ENCODE assay signal across 8 mouse cellular contexts in the genomic region with DNA sequence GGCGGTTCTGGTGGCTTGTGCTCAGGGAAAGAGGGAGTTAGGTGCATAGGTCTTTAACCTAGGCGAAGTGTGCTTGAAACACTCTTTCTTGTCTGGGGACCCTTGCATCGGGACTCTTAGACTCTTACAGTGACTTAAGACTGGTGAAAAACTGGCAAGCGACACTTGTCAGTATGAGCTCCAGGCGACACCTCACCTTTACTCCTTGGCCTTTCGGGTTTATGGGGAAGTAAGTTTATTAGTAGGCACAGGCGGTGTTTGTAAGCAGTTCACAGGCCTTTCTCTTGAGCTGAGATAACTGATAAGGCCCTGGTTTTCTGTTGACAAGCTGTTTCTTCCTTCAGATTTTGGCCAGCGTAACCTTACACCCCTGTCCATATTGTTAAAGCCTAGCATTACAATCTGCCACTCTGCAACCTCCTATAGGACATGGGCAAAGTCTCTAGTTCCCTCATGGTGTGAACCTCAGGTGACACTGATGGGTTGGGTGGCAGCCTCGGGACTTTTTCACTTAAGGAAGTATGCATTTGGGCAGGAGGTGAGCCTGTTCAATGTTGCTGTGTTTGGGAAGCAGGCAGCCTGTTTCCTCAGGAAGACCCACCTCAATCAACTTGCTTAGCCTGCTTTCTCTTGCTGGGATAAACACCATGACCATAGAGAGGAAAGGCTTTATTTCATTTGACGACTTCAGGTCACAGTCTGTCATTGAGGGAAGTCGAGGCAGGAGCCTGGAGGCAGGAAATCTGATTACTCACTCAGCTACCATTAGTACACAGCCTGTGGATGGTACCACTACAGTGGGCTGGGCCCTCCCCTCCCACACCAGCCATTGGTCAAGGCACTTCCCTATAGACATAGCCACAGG. TPM values are rescaled to one million over a fixed set of nuclear protein-coding genes. Genes with fewer than 3 reads are reported as not detected.
DNase-seq lines count a peak whose midpoint lies in the region; ATAC-seq and TF ChIP-seq lines count a peak whose summit lies in the region.

No protein-coding gene starts in this region.

- TF ChIP-seq CTCF in cerebellum, adult 2 months (IDR thresholded peaks at IDR 0.05; ENCODE audit: borderline replicate concordance, insufficient read depth, low read depth, low read length), result no peak
- TF ChIP-seq CTCF in ES-Bruce4 (IDR thresholded peaks at IDR 0.05; ENCODE audit: low read depth, low read length), result no peak
- TF ChIP-seq CTCF in lung, postnatal 0 days (IDR thresholded peaks at IDR 0.05), result no peak

- H3K4me2 ChIP-seq in heart, embryonic 14.5 days (ENCODE audit: low read length), result peak overlapping the region; percentile 77
- peak overlapping the region; percentile 83 for H3K4me2 ChIP-seq in lung, postnatal 0 days (replicated peaks; ENCODE audit: low read depth, low read length)

- H3K9me3 ChIP-seq in ES-Bruce4 (replicated peaks; ENCODE audit: control insufficient read depth, insufficient read depth, low read length, poor library complexity, severe bottlenecking), result no peaks in the 10 kb centered on the region
- H3K9me3 ChIP-seq in heart, embryonic 14.5 days (ENCODE audit: control insufficient read depth, low read length), result no peaks in the 10 kb centered on the region
- no peaks in the 10 kb centered on the region for H3K9me3 ChIP-seq in lung, postnatal 0 days (ENCODE audit: low read length)

- H3K36me3 ChIP-seq in ES-Bruce4 (ENCODE audit: control insufficient read depth, insufficient read depth, low read length, poor library complexity, severe bottlenecking), result no peaks in the 10 kb centered on the region
- peaks cover 3% of the 10 kb centered on the region; the same call in 1 of the 2 replicates for H3K36me3 ChIP-seq in heart, embryonic 14.5 days (ENCODE audit: control insufficient read depth, insufficient read depth, low read length)
- H3K36me3 ChIP-seq in lung, postnatal 0 days (ENCODE audit: insufficient read depth, low read length), result no peaks in the 10 kb centered on the region

- H3K4me3 ChIP-seq in cerebellum, adult 2 months (replicated peaks; ENCODE audit: insufficient read depth, low read depth, low read length), result peak overlapping the region; percentile 64
- peak overlapping the region; percentile 79 for H3K4me3 ChIP-seq in ES-Bruce4 (ENCODE audit: low read depth, low read length)
- peak overlapping the region; percentile 62 to 67 for H3K4me3 ChIP-seq in heart, embryonic 14.5 days (ENCODE audit: control insufficient read depth in 1 of 2, insufficient read depth in 1 of 2, low read depth in 1 of 2, low read length in 2 of 2)
- H3K4me3 ChIP-seq in lung, postnatal 0 days (ENCODE audit: low read depth, low read length), result peak overlapping the region; percentile 71

- WGBS in cerebellum, adult 2 months, result 74% methylated on average over 11 of the region's 11 CpGs
- WGBS in heart, embryonic 14.5 days, result 45% methylated on average over 11 of the region's 11 CpGs
- 39% methylated on average over 11 of the region's 11 CpGs for WGBS in lung, postnatal 0 days

- ATAC-seq in heart, embryonic 14.5 days (ENCODE audit: insufficient number of reproducible peaks, insufficient read depth, low FRiP score, low read depth), result no peak
- no peak for ATAC-seq in lung, postnatal 0 days
- no peak for ATAC-seq in cerebellum, adult (ENCODE audit: insufficient number of reproducible peaks, low FRiP score, low TSS enrichment)

- TF ChIP-seq POLR2A in cerebellum, adult 2 months (IDR thresholded peaks at IDR 0.05; ENCODE audit: borderline replicate concordance, insufficient read depth, low read length), result no peak
- TF ChIP-seq POLR2A in ES-Bruce4 (IDR thresholded peaks at IDR 0.05; ENCODE audit: insufficient read depth, low read length), result no peak

- no peak for TF ChIP-seq EP300 in ES-Bruce4 (IDR thresholded peaks at IDR 0.05; ENCODE audit: insufficient read depth, low read depth, low read length)
- TF ChIP-seq EP300 in lung, postnatal 0 days (IDR thresholded peaks at IDR 0.05), result no peak

- no peaks in the 10 kb centered on the region for H3K4me1 ChIP-seq in cerebellum, adult 2 months (ENCODE audit: control insufficient read depth, insufficient read depth, low read length)
- peaks cover 2% of the 10 kb centered on the region for H3K4me1 ChIP-seq in ES-Bruce4 (ENCODE audit: control insufficient read depth, insufficient read depth, low read length)
- H3K4me1 ChIP-seq in heart, embryonic 14.5 days (ENCODE audit: control insufficient read depth in 2 of 2, insufficient read depth in 2 of 2, low read length in 2 of 2), result peaks cover 17 to 23% of the 10 kb centered on the region in 2 experiments
- peaks cover 11% of the 10 kb centered on the region; the same call in 1 of the 2 replicates for H3K4me1 ChIP-seq in lung, postnatal 0 days (ENCODE audit: insufficient read depth, low read depth, low read length)

- no peaks in the 10 kb centered on the region for H3K27me3 ChIP-seq in cerebellum, adult 2 months (ENCODE audit: control insufficient read depth, insufficient read depth, low read length)
- peaks cover 4% of the 10 kb centered on the region; the same call in 1 of the 2 replicates for H3K27me3 ChIP-seq in ES-Bruce4 (ENCODE audit: control insufficient read depth, insufficient read depth, low read length, poor library complexity, severe bottlenecking)
- H3K27me3 ChIP-seq in heart, embryonic 14.5 days (ENCODE audit: control insufficient read depth, insufficient read depth, low read length), result no peaks in the 10 kb centered on the region
- H3K27me3 ChIP-seq in lung, postnatal 0 days (replicated peaks; ENCODE audit: insufficient read depth, low read length), result no peaks in the 10 kb centered on the region

- H3K9ac ChIP-seq in ES-Bruce4 (ENCODE audit: low read depth, poor library complexity, severe bottlenecking), result peak overlapping the region; percentile 94
- peak overlapping the region; percentile 89 for H3K9ac ChIP-seq in heart, embryonic 14.5 days (ENCODE audit: low read length)
- peak overlapping the region; percentile 71 for H3K9ac ChIP-seq in lung, postnatal 0 days (replicated peaks; ENCODE audit: low read depth)

- H3K27ac ChIP-seq in cerebellum, adult 2 months (ENCODE audit: insufficient read depth, low read length), result no peak overlapping the region
- no peak overlapping the region for H3K27ac ChIP-seq in ES-Bruce4 (ENCODE audit: insufficient read depth, low read length)
- H3K27ac ChIP-seq in heart, embryonic 14.5 days (replicated peaks in 1 of 2; ENCODE audit: control insufficient read depth in 1 of 2, insufficient read depth in 1 of 2, low read depth in 2 of 2, low read length in 2 of 2), result peak overlapping the region; percentile 76 to 90
- peak overlapping the region; percentile 95 for H3K27ac ChIP-seq in lung, postnatal 0 days (ENCODE audit: low read length)

- DNase-seq in cerebellum, adult 2 months, result no peak
- DNase-seq in cerebellum, postnatal 25 days, result no peak
- DNase-seq in lung, postnatal 0 days (ENCODE audit: low spot score), result no peak
- no peak for DNase-seq in frontal cortex, postnatal 14 days (ENCODE audit: low spot score in 2 of 2)
- no peak for DNase-seq in adrenal gland, adult 18-20 months (ENCODE audit: low spot score in 2 of 2)

RNA-seq across cellular contexts. Expression of a gene that starts 1.0 kb away (rescaled TPM):
- 2.9 and 3.1 TPM in 2 replicates for polyA plus RNA-seq in cerebellum, adult 2 months (2012; rRNA removed)
- polyA plus RNA-seq in ES-Bruce4 (2011; ENCODE audit: insufficient read depth, insufficient read length, low read depth, missing spikeins), result 17.0 and 19.8 TPM in 2 replicates
- polyA plus RNA-seq in heart, embryonic 14.5 days (2014; fragmentation: Nextera tagmentation; extraction: Ambion mirVana), result 28.6 and 32.3 TPM in 2 replicates
- 21.8 and 25.8 TPM in 2 replicates for polyA plus RNA-seq in lung, postnatal 0 days (2015; fragmentation: Nextera tagmentation; extraction: Ambion mirVana)
- 1 to 10 TPM; 5.5 to 6.1 TPM for total RNA-seq in adrenal gland, adult 18-20 months (2021)

RNA-seq across cellular contexts. Expression of a gene that starts 8.1 kb away (rescaled TPM):
- 0.59 and 0.74 TPM in 2 replicates for polyA plus RNA-seq in cerebellum, adult 2 months (2012; rRNA removed)
- polyA plus RNA-seq in ES-Bruce4 (2011; ENCODE audit: insufficient read depth, insufficient read length, low read depth, missing spikeins), result not detected in 2 replicates
- polyA plus RNA-seq in heart, embryonic 14.5 days (2014; fragmentation: Nextera tagmentation; extraction: Ambion mirVana), result 35.6 and 40.3 TPM in 2 replicates
- polyA plus RNA-seq in lung, postnatal 0 days (2015; fragmentation: Nextera tagmentation; extraction: Ambion mirVana), result 0.53 and 0.62 TPM in 2 replicates
- under 1 TPM in 1 of 2 experiments, not detected in 1; 0.96 TPM for total RNA-seq in adrenal gland, adult 18-20 months (2021)

Comparison
In these comparisons a context has a peak if more than half of its experiments do, and no peak if none do; other contexts are left out.
1. H3K27ac ChIP-seq: peak in heart, embryonic 14.5 days (2 of 2) and lung, postnatal 0 days (single experiment); none in cerebellum, adult 2 months (single experiment) and ES-Bruce4 (single experiment).
2. RNA of a gene that starts 8.1 kb away (polyA plus RNA-seq): 35.6 to 40.3 TPM in heart, embryonic 14.5 days; 0.59 to 0.74 TPM in cerebellum, adult 2 months, 0.53 to 0.62 TPM in lung, postnatal 0 days and not detected in ES-Bruce4; every median in the first group is over 10 times any median in the second.
3. Peak in every context shown above with its lines, with median percentiles within 50 percentile points of each other: H3K4me3 ChIP-seq and H3K9ac ChIP-seq.